Mouse (Mus musculus) intestine, postnatal 0 days (tissue): Measurements from ENCODE around the gene Hdac6. TPM values are rescaled to one million over a fixed set of nuclear protein-coding genes. Genes with fewer than 3 reads are reported as not detected.

Experiments
- ATAC-seq: fragments of 200-750 bp; cut with Nextera tagmentation; 2 replicates; pipeline ENCODE4 v1.8.0; 2017; ENCODE audit warnings: mild to moderate bottlenecking, moderate TSS enrichment, moderate library complexity
- H3K27ac ChIP-seq: fragments of 300-500 bp; sonication (generic); 2 replicates; pipeline ENCODE4 v1.5.1; 2014; ENCODE audit warnings: mild to moderate bottlenecking, low read depth, low read length, moderate library complexity
- H3K27me3 ChIP-seq: fragments of 300-500 bp; sonication (generic); replicated peaks from 2 replicates; pipeline ENCODE4 v1.6.1; 2014; ENCODE audit warnings: low read length, mixed read lengths; ENCODE audit not compliant: control insufficient read depth, insufficient read depth
- H3K36me3 ChIP-seq: fragments of 300-500 bp; sonication (generic); 2 replicates; pipeline ENCODE4 v1.6.1; 2014; ENCODE audit warnings: mild to moderate bottlenecking, moderate library complexity; ENCODE audit not compliant: control insufficient read depth, insufficient read depth
- H3K4me1 ChIP-seq: fragments of 300-500 bp; sonication (generic); replicated peaks from 2 replicates; pipeline ENCODE4 v1.6.1; 2014; ENCODE audit warnings: antibody characterized with exemption, low read length, mixed read lengths; ENCODE audit not compliant: control insufficient read depth, insufficient read depth
- H3K4me2 ChIP-seq: fragments of 300-500 bp; sonication (generic); replicated peaks from 2 replicates; pipeline ENCODE4 v1.6.1; 2014; ENCODE audit warnings: low read depth, mild to moderate bottlenecking, moderate library complexity
- H3K4me3 ChIP-seq: fragments of 300-500 bp; sonication (generic); 2 replicates; pipeline ENCODE4 v1.5.1; 2014; ENCODE audit warnings: low read depth, low read length
- H3K9ac ChIP-seq: fragments of 300-500 bp; sonication (generic); 2 replicates; pipeline ENCODE4 v1.6.1; 2014; ENCODE audit warnings: mild to moderate bottlenecking, low read depth, low read length
- H3K9me3 ChIP-seq: fragments of 300-500 bp; sonication (generic); 2 replicates; pipeline ENCODE4 v1.6.1; 2016; ENCODE audit warnings: mixed run types; ENCODE audit not compliant: control insufficient read depth
- CTCF ChIP-seq: sonication (generic); IDR thresholded peaks from 2 replicates; pipeline ENCODE4 v1.5.1; 2016; ENCODE audit warnings: low read depth, mild to moderate bottlenecking, control low read depth, antibody characterized with exemption, moderate library complexity
- WGBS: fragments of 180-500 bp; shearing (Covaris S2); extraction: QIAGEN DNeasy Blood & Tissue Kit; methylation state at CpG from one replicate; pipeline ENCODE4 v1.1.7; 2014; 5-methylcytosine and 5-hydroxymethylcytosine counted together
- polyA plus RNA-seq: library from polyadenylated mRNA; unstranded; fragments of >200 nt; fragmentation: Nextera tagmentation; extraction: Ambion mirVana; gene quantifications from 2 replicates; pipeline ENCODE4 v1.2.1, GENCODE M21; 2015

Hdac6 gene
- 4.6 and 5.4 TPM in 2 replicates for polyA plus RNA-seq

DNA sequence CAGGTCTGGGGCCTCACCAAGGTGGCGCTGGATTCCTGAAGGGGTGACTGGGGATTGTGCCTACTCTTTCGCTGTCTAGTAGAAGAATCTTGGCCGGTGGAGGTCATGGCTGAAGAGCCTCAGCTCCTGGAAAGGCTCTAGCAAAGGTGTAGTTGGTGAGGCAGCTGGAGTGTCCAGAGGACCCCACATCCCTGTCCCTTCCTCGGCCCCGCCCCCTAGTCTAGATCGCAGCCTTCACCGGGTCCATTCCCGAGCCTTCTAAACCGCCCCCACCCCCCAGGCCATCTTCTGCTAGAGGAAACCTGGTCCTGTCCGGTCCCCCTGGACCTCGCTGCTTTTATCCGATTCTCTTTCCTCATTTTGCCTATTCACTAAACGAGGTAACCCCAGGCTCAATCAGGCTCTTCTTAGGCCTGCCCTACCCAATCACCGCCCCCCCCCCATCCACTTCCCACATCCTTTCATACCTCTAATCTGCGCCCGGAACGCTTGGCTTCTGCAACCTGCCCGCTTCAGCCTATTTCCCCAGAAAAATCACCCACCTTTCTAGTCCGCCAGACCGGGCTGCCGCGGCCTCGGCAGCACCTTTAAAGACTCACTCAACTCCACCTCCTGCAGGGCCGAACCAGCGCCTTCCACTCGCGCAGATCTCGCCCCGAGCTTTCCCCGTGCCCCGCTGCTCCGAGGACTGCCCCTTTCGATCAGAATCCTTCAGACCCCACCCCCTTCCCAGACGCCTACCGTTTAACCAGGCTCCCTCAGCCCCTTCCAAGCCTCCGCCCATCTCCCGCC lies at the start of gene Hdac6:
Gene Hdac6, minus strand, starts transcription at position 782 of the 792 bp plus-strand sequence.
- WGBS: 27% methylated on average over 36 of the region's 37 CpGs
- peak within 1 kb of the TSS; percentile 45 for H3K9ac ChIP-seq
- H3K9me3 ChIP-seq: no peaks in the 10 kb centered on the region
- no peaks in the 10 kb centered on the region for H3K36me3 ChIP-seq
- no peaks in the 10 kb centered on the region for H3K27me3 ChIP-seq
- no peaks in the 10 kb centered on the region for H3K4me1 ChIP-seq
- ATAC-seq: peak; percentile 8
- TF ChIP-seq CTCF: no peak
- H3K4me2 ChIP-seq: peak within 1 kb of the TSS; percentile 63
- peak within 1 kb of the TSS; percentile 43 for H3K4me3 ChIP-seq
- no peak within 1 kb of the TSS for H3K27ac ChIP-seq

- Histone ChIP-seq H3K4me2 (no peak overlapping the region), H3K36me3 (no peaks in the 10 kb centered on the region), H3K4me3 (no peak overlapping the region), H3K9ac (no peak overlapping the region), H3K4me1 (no peaks in the 10 kb centered on the region), H3K27me3 (no peaks in the 10 kb centered on the region), H3K27ac (no peak overlapping the region), H3K9me3 (no peaks in the 10 kb centered on the region)
- ATAC-seq: no peak
- no peak for TF ChIP-seq CTCF
- WGBS: 65% methylated on average over 10 of the region's 10 CpGs
Observed at GRCm38 (mm10) chrX:7993068-7993735, 45.5 kb upstream of the Hdac6 start.

GRCm38 (mm10) chrX:7992379-7993067 lies 44.8 kb upstream of the Hdac6 start:
- H3K4me2 ChIP-seq: no peak overlapping the region
- no peak overlapping the region for H3K9ac ChIP-seq
- no peak for TF ChIP-seq CTCF
- ATAC-seq: no peak
- no peak overlapping the region for H3K4me3 ChIP-seq
- no peaks in the 10 kb centered on the region for H3K27me3 ChIP-seq
- no peak overlapping the region for H3K27ac ChIP-seq
- no peaks in the 10 kb centered on the region for H3K4me1 ChIP-seq
- 49% methylated on average over 8 of the region's 8 CpGs for WGBS
- H3K9me3 ChIP-seq: no peaks in the 10 kb centered on the region
- H3K36me3 ChIP-seq: no peaks in the 10 kb centered on the region

- no peak overlapping the region for H3K27ac ChIP-seq
- no peak for ATAC-seq
- H3K4me3 ChIP-seq: no peak overlapping the region
- no peak for TF ChIP-seq CTCF
- no peak overlapping the region for H3K9ac ChIP-seq
- no peaks in the 10 kb centered on the region for H3K27me3 ChIP-seq
- H3K4me2 ChIP-seq: no peak overlapping the region
- H3K4me1 ChIP-seq: no peaks in the 10 kb centered on the region
- H3K9me3 ChIP-seq: no peaks in the 10 kb centered on the region
- no peaks in the 10 kb centered on the region for H3K36me3 ChIP-seq
- 64% methylated on average over 7 of the region's 7 CpGs for WGBS
Observed at GRCm38 (mm10) chrX:7981368-7981767, 33.7 kb upstream of the Hdac6 start.

DNA sequence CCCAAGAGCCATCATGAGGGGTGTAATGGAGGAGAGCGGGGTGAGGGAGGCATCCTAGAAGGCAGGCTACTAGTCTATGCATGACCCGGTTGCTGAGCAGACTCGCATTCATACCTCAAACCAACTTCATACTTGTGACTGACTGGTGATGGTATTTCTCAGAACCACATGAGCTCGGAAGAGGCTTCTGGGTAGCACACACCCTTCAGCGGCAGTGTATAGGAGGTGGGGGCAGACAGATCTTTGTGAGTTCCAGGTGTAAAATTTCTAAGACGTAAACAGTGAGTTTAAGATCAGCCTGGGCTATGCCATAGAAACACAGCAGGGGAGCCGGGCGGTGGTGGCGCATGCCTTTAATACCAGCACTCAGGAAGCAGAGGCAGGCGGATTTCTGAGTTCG lies 30.2 kb upstream of the Hdac6 start, which contains the start of gene Gata1:
Gene Gata1, minus strand, starts transcription at position 180 of the 400 bp plus-strand sequence.
- 88% methylated on average over 10 of the region's 11 CpGs for WGBS
- Histone ChIP-seq H3K36me3 (no peaks in the 10 kb centered on the region), H3K4me1 (no peaks in the 10 kb centered on the region), H3K9ac (no peak within 1 kb of the TSS), H3K4me3 (no peak within 1 kb of the TSS), H3K4me2 (no peak within 1 kb of the TSS), H3K9me3 (no peaks in the 10 kb centered on the region), H3K27ac (no peak within 1 kb of the TSS), H3K27me3 (no peaks in the 10 kb centered on the region)
- TF ChIP-seq CTCF: no peak
- no peak for ATAC-seq

DNA sequence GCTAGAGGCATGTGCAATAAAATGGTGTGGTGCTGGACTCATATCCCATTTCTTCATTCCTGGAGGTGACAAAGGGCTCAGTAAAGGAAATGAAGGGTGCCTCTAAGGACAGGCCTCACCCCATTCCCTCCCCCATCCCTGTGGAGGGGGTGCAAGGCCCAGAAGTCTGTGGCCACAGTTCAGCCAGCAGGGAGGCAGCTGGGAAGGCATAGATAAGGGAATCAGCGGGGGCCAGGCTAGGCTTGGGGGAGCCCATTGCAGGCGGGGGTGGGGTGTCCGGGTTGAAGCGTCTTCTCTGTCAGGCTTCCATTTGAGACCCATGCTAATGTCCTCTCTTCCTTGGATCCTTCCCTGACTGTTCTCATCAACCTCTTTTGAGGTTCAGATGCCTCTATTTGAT lies 23.6 kb upstream of the Hdac6 start:
- Histone ChIP-seq H3K4me1 (no peaks in the 10 kb centered on the region), H3K9ac (no peak overlapping the region), H3K4me2 (no peak overlapping the region), H3K27ac (no peak overlapping the region), H3K9me3 (no peaks in the 10 kb centered on the region), H3K27me3 (no peaks in the 10 kb centered on the region), H3K4me3 (no peak overlapping the region), H3K36me3 (no peaks in the 10 kb centered on the region)
- 58% methylated on average over 4 of the region's 4 CpGs for WGBS
- no peak for TF ChIP-seq CTCF
- ATAC-seq: no peak
